Mouse (Mus musculus): Measurements from ENCODE around the gene Tmem127.

GRCm38 (mm10) chr2:127271042-127271515, 23.4 kb downstream of the Tmem127 start:
- TF ChIP-seq CTCF (conservative IDR thresholded peaks at IDR 0.05; ENCODE audit: low read length) (no peak), NANOG (IDR thresholded peaks at IDR 0.05; ENCODE audit: borderline replicate concordance, low read length) (no peak)
